ENCODE assay signal across 8 mouse cellular contexts in genomic region chr14:32201354-32201753, GRCm38 (mm10). TPM values are rescaled to one million over a fixed set of nuclear protein-coding genes. Genes with fewer than 3 reads are reported as not detected.
DNase-seq lines count a peak whose midpoint lies in the region; ATAC-seq and TF ChIP-seq lines count a peak whose summit lies in the region.
"Had no signal": no experiment of that assay in that cellular context is flagged by ENCODE, and none has a peak within 500 bp of the region (broad histone marks: within the 10 kb centered on the region; RNA-seq: fewer than 3 reads in every experiment).

No protein-coding gene starts in this region.

- no peak for TF ChIP-seq EP300 in liver, embryonic 14.5 days (IDR thresholded peaks at IDR 0.05; ENCODE audit: low read depth)

- no peaks in the 10 kb centered on the region for H3K9me3 ChIP-seq in lung, embryonic 15.5 days
- no peaks in the 10 kb centered on the region for H3K9me3 ChIP-seq in forebrain, embryonic 13.5 days (replicated peaks)
- H3K9me3 ChIP-seq in liver, embryonic 14.5 days (ENCODE audit: control insufficient read depth, low read length), result no peaks in the 10 kb centered on the region

- no peak for TF ChIP-seq CTCF in liver, embryonic 14.5 days (IDR thresholded peaks at IDR 0.05; ENCODE audit: low read depth)

- no peak for DNase-seq in lung, postnatal 10 days
- peak; percentile 62 for DNase-seq in adipocyte (ENCODE audit: low spot score)
- peak in 1 of 3 experiments; percentile 22 for DNase-seq in liver, embryonic 14.5 days (ENCODE audit: low read depth in 3 of 3, low spot score in 3 of 3)
- DNase-seq in splenic B cell, adult 2 months (ENCODE audit: low read depth, low spot score), result peak; percentile 25
- DNase-seq in left cerebral cortex, postnatal 25 days (ENCODE audit: low spot score in 2 of 2), result no peak

- intact Hi-C loops in left cerebral cortex, postnatal 25 days (cut with DNase I), result no loop called here

- peak; percentile 29; the same call in 1 of the 2 replicates for ATAC-seq in lung, embryonic 15.5 days (ENCODE audit: borderline replicate concordance, extremely low read depth, low FRiP score, low TSS enrichment)
- ATAC-seq in forebrain, embryonic 13.5 days, result peak; percentile 63
- peak; percentile 26 for ATAC-seq in liver, embryonic 14.5 days (ENCODE audit: insufficient read depth)

- H3K36me3 ChIP-seq in lung, embryonic 15.5 days, result peaks cover 22% of the 10 kb centered on the region
- peaks cover 34% of the 10 kb centered on the region for H3K36me3 ChIP-seq in forebrain, embryonic 13.5 days (ENCODE audit: poor library complexity, severe bottlenecking)
- peaks cover 20% of the 10 kb centered on the region for H3K36me3 ChIP-seq in liver, embryonic 14.5 days (replicated peaks; ENCODE audit: control insufficient read depth, insufficient read depth, low read depth)
- 0 out of 2 replicates have a peak, but pooled peaks cover 2% of the 10 kb centered on the region for H3K36me3 ChIP-seq in splenic B cell, adult 2 months (ENCODE audit: control insufficient read depth, insufficient read depth, low read length, poor library complexity, severe bottlenecking)

- peak overlapping the region; percentile 59 for H3K4me2 ChIP-seq in lung, embryonic 15.5 days
- H3K4me2 ChIP-seq in forebrain, embryonic 13.5 days, result peak overlapping the region; percentile 73
- H3K4me2 ChIP-seq in liver, embryonic 14.5 days (ENCODE audit: low read depth), result peak overlapping the region; percentile 88

- WGBS in lung, embryonic 15.5 days, result under 1% methylated on average over 25 of the region's 26 CpGs
- 0% methylated on average over 25 of the region's 26 CpGs for WGBS in forebrain, embryonic 13.5 days
- under 1% methylated on average over 25 of the region's 26 CpGs for WGBS in liver, embryonic 14.5 days (ENCODE audit: insufficient replicate concordance)

- H3K27ac ChIP-seq in lung, embryonic 15.5 days, result peak overlapping the region; percentile 38
- no peak overlapping the region for H3K27ac ChIP-seq in forebrain, embryonic 13.5 days
- H3K27ac ChIP-seq in liver, embryonic 14.5 days, result peak overlapping the region; percentile 62

- H3K27me3 ChIP-seq in lung, embryonic 15.5 days, result no peaks in the 10 kb centered on the region
- no peaks in the 10 kb centered on the region for H3K27me3 ChIP-seq in forebrain, embryonic 13.5 days
- no peaks in the 10 kb centered on the region for H3K27me3 ChIP-seq in liver, embryonic 14.5 days (ENCODE audit: control insufficient read depth, insufficient read depth, low read length)
- no peaks in the 10 kb centered on the region for H3K27me3 ChIP-seq in splenic B cell, adult 2 months (ENCODE audit: control insufficient read depth, insufficient read depth, low read length, poor library complexity, severe bottlenecking)

- peak overlapping the region; percentile 98 for H3K9ac ChIP-seq in lung, embryonic 15.5 days
- H3K9ac ChIP-seq in forebrain, embryonic 13.5 days, result peak overlapping the region; percentile 96
- peak overlapping the region; percentile 88 for H3K9ac ChIP-seq in liver, embryonic 14.5 days (replicated peaks)

- peaks cover 21% of the 10 kb centered on the region for H3K4me1 ChIP-seq in lung, embryonic 15.5 days
- peaks cover 29% of the 10 kb centered on the region for H3K4me1 ChIP-seq in forebrain, embryonic 13.5 days
- peaks cover 13 to 21% of the 10 kb centered on the region in 2 experiments for H3K4me1 ChIP-seq in liver, embryonic 14.5 days (replicated peaks; ENCODE audit: control insufficient read depth in 2 of 2, insufficient read depth in 2 of 2, low read length in 1 of 2)

- peak overlapping the region; percentile 100 for H3K4me3 ChIP-seq in lung, embryonic 15.5 days
- H3K4me3 ChIP-seq in forebrain, embryonic 13.5 days, result peak overlapping the region; percentile 100
- peak overlapping the region; percentile 71 to 87 for H3K4me3 ChIP-seq in liver, embryonic 14.5 days (ENCODE audit: insufficient read depth in 1 of 2, low read depth in 2 of 2, low read length in 2 of 2)

RNA-seq across cellular contexts. Expression of gene Timm23, which starts 0.3 kb away (rescaled TPM):
- polyA plus RNA-seq in lung, embryonic 15.5 days (2015; fragmentation: Nextera tagmentation; extraction: Ambion mirVana), result 252 and 264 TPM in 2 replicates
- 239 and 248 TPM in 2 replicates for polyA plus RNA-seq in forebrain, embryonic 13.5 days (2015; fragmentation: Nextera tagmentation; extraction: Ambion mirVana)
- polyA plus RNA-seq in liver, embryonic 14.5 days (2012; rRNA removed), result 75.8 and 90.5 TPM in 2 replicates
- 196 and 199 TPM in 2 replicates for polyA plus RNA-seq in liver, embryonic 14.5 days (2014; fragmentation: Nextera tagmentation; extraction: Ambion mirVana)
- 10 to 100 TPM; 64.0 to 86.2 TPM for total RNA-seq in left cerebral cortex, postnatal 25 days (2021)

RNA-seq across cellular contexts. Expression of gene Parg, which starts 0.4 kb away (rescaled TPM):
- 37.9 and 39.7 TPM in 2 replicates for polyA plus RNA-seq in lung, embryonic 15.5 days (2015; fragmentation: Nextera tagmentation; extraction: Ambion mirVana)
- 36.6 and 40.8 TPM in 2 replicates for polyA plus RNA-seq in forebrain, embryonic 13.5 days (2015; fragmentation: Nextera tagmentation; extraction: Ambion mirVana)
- polyA plus RNA-seq in liver, embryonic 14.5 days (2012; rRNA removed), result 4.4 and 6.0 TPM in 2 replicates
- polyA plus RNA-seq in liver, embryonic 14.5 days (2014; fragmentation: Nextera tagmentation; extraction: Ambion mirVana), result 12.6 and 17.0 TPM in 2 replicates
- 10 to 100 TPM; 39.4 to 46.9 TPM for total RNA-seq in left cerebral cortex, postnatal 25 days (2021)

RNA-seq across cellular contexts. Expression of gene Ncoa4, which starts 41.7 kb away (rescaled TPM):
- 97.6 and 100 TPM in 2 replicates for polyA plus RNA-seq in lung, embryonic 15.5 days (2015; fragmentation: Nextera tagmentation; extraction: Ambion mirVana)
- 81.6 and 88.4 TPM in 2 replicates for polyA plus RNA-seq in forebrain, embryonic 13.5 days (2015; fragmentation: Nextera tagmentation; extraction: Ambion mirVana)
- polyA plus RNA-seq in liver, embryonic 14.5 days (2012; rRNA removed), result 80.7 and 117 TPM in 2 replicates
- polyA plus RNA-seq in liver, embryonic 14.5 days (2014; fragmentation: Nextera tagmentation; extraction: Ambion mirVana), result 353 and 363 TPM in 2 replicates
- 100 to 1,000 TPM; 104 to 123 TPM for total RNA-seq in left cerebral cortex, postnatal 25 days (2021)

RNA-seq across cellular contexts. Expression of gene Msmb, which starts 59.5 kb away (rescaled TPM):
- not detected in 2 replicates for polyA plus RNA-seq in lung, embryonic 15.5 days (2015; fragmentation: Nextera tagmentation; extraction: Ambion mirVana)
- polyA plus RNA-seq in forebrain, embryonic 13.5 days (2015; fragmentation: Nextera tagmentation; extraction: Ambion mirVana), result not detected in 2 replicates
- 0.13 and 0.19 TPM in 2 replicates for polyA plus RNA-seq in liver, embryonic 14.5 days (2012; rRNA removed)
- 0.33 and 0.38 TPM in 2 replicates for polyA plus RNA-seq in liver, embryonic 14.5 days (2014; fragmentation: Nextera tagmentation; extraction: Ambion mirVana)
- total RNA-seq in left cerebral cortex, postnatal 25 days (2021), result not detected
- total RNA-seq: left cerebral cortex, adult 18-20 months had no signal

Comparison
In these comparisons a context has a peak if more than half of its experiments do, and no peak if none do; other contexts are left out.
1. DNase-seq: peak in adipocyte (single experiment) and splenic B cell, adult 2 months (single experiment); none in lung, postnatal 10 days (single experiment) and left cerebral cortex, postnatal 25 days (0 of 2).
2. Peak in every context shown above with its lines, with median percentiles within 50 percentile points of each other: ATAC-seq, H3K4me2 ChIP-seq, H3K4me3 ChIP-seq and H3K9ac ChIP-seq.